Mouse (Mus musculus): Measurements from ENCODE around the gene Nup107. TPM values are rescaled to one million over a fixed set of nuclear protein-coding genes. Genes with fewer than 3 reads are reported as not detected.

The Nup107 gene
- total RNA-seq, 2 experiments from 2014 or later, result 15.5 to 19.4 TPM

GRCm38 (mm10) chr10:117779581-117780305 lies 12.8 kb downstream of the Nup107 start:
- no peak overlapping the region for H3K27ac ChIP-seq
- no peak for DNase-seq (ENCODE audit: low spot score in 2 of 2)
- no peak for TF ChIP-seq CTCF (conservative IDR thresholded peaks at IDR 0.05)

GRCm38 (mm10) chr10:117778951-117779350 lies 13.6 kb downstream of the Nup107 start:
- no peak for TF ChIP-seq CTCF (conservative IDR thresholded peaks at IDR 0.05)
- Histone ChIP-seq H3K27ac (no peak overlapping the region), H3K4me3 (no peak overlapping the region)
- no peak for DNase-seq (ENCODE audit: low spot score in 2 of 2)

More at GRCm38 (mm10) chr10:117779581-117780305, 12.8 kb downstream of the Nup107 start:
- H3K4me3 ChIP-seq, result no peak overlapping the region

- Histone ChIP-seq H3K27ac (no peak overlapping the region), H3K4me3 (no peak overlapping the region)
- TF ChIP-seq CTCF (conservative IDR thresholded peaks at IDR 0.05), result no peak
- DNase-seq (ENCODE audit: low spot score in 2 of 2), result no peak
Observed at GRCm38 (mm10) chr10:117778328-117778910, 14.1 kb downstream of the Nup107 start.

GRCm38 (mm10) chr10:117777501-117778327 lies 14.8 kb downstream of the Nup107 start:
- Histone ChIP-seq H3K27ac (no peak overlapping the region), H3K4me3 (no peak overlapping the region)
- no peak for DNase-seq (ENCODE audit: low spot score in 2 of 2)
- TF ChIP-seq CTCF (conservative IDR thresholded peaks at IDR 0.05), result no peak

- no peak for TF ChIP-seq CTCF (conservative IDR thresholded peaks at IDR 0.05)
- H3K27ac ChIP-seq, result no peak overlapping the region
Observed at GRCm38 (mm10) chr10:117777103-117777470, 15.4 kb downstream of the Nup107 start.

GRCm38 (mm10) chr10:117776281-117777102 lies 16.0 kb downstream of the Nup107 start:
- H3K27ac ChIP-seq, result no peak overlapping the region
- no peak for DNase-seq (ENCODE audit: low spot score in 2 of 2)
- no peak for TF ChIP-seq CTCF (conservative IDR thresholded peaks at IDR 0.05)
- no peak overlapping the region for H3K4me3 ChIP-seq

More at GRCm38 (mm10) chr10:117777103-117777470, 15.4 kb downstream of the Nup107 start:
- DNase-seq (ENCODE audit: low spot score in 2 of 2), result no peak
- H3K4me3 ChIP-seq, result no peak overlapping the region

- Histone ChIP-seq H3K4me3 (no peak overlapping the region), H3K27ac (no peak overlapping the region)
- no peak for TF ChIP-seq CTCF (conservative IDR thresholded peaks at IDR 0.05)
- DNase-seq (ENCODE audit: low spot score in 2 of 2), result no peak
Observed at GRCm38 (mm10) chr10:117775401-117776144, 16.9 kb downstream of the Nup107 start.

GRCm38 (mm10) chr10:117774817-117775120 lies 17.7 kb downstream of the Nup107 start:
- no peak overlapping the region for H3K4me3 ChIP-seq
- H3K27ac ChIP-seq, result no peak overlapping the region
- TF ChIP-seq CTCF (conservative IDR thresholded peaks at IDR 0.05), result no peak

GRCm38 (mm10) chr10:117774011-117774816 lies 18.3 kb downstream of the Nup107 start:
- no peak for DNase-seq (ENCODE audit: low spot score in 2 of 2)
- no peak for TF ChIP-seq CTCF (conservative IDR thresholded peaks at IDR 0.05)
- Histone ChIP-seq H3K27ac (no peak overlapping the region), H3K4me3 (no peak overlapping the region)

More at GRCm38 (mm10) chr10:117774817-117775120, 17.7 kb downstream of the Nup107 start:
- DNase-seq (ENCODE audit: low spot score in 2 of 2), result no peak

- Histone ChIP-seq H3K4me3 (no peak overlapping the region), H3K27ac (no peak overlapping the region)
- no peak for DNase-seq (ENCODE audit: low spot score in 2 of 2)
- TF ChIP-seq CTCF (conservative IDR thresholded peaks at IDR 0.05), result no peak
Observed at GRCm38 (mm10) chr10:117773106-117773720, 19.3 kb downstream of the Nup107 start.

Measured in layer of hippocampus, adult 2 months (tissue).